Mouse (Mus musculus) stomach, postnatal 0 days (tissue): ENCODE measurements around the gene Rufy3.

ENCODE experiments used
- CTCF ChIP-seq: IDR thresholded peaks from 2 replicates; pipeline ENCODE4 v1.5.1; 2016; ENCODE audit warnings: antibody characterized with exemption, low read depth, mild to moderate bottlenecking, moderate library complexity
- EP300 ChIP-seq: optimal IDR thresholded peaks from 2 replicates; pipeline ENCODE3; 2016; ENCODE audit warnings: antibody characterized with exemption

DNA sequence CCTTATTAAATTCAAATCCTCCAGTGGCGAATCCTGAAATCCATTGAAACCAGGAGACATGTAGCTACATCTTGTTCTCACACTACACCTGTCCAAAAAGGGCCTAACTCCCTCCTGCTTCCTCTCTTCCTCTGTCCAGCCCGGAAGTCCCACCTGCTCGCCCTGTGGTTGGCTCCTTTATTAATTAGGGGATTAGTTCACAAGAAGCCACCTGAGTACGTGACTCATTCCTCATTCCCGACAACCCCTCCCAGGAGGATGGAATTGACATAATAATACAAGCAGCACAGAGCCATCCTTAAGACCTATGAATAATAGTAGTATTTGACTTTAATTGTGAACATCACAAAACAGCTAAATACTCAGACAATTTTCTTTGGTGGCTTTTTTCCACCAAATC, 69.2 kb downstream of the Rufy3 start:
- TF ChIP-seq CTCF: no peak
- no peak for TF ChIP-seq EP300
